Mouse (Mus musculus): ENCODE results near the gene Matn3. TPM values are rescaled to one million over a fixed set of nuclear protein-coding genes. Genes with fewer than 3 reads are reported as not detected.

Matn3 gene
- not detected for total RNA-seq (2023)

DNA sequence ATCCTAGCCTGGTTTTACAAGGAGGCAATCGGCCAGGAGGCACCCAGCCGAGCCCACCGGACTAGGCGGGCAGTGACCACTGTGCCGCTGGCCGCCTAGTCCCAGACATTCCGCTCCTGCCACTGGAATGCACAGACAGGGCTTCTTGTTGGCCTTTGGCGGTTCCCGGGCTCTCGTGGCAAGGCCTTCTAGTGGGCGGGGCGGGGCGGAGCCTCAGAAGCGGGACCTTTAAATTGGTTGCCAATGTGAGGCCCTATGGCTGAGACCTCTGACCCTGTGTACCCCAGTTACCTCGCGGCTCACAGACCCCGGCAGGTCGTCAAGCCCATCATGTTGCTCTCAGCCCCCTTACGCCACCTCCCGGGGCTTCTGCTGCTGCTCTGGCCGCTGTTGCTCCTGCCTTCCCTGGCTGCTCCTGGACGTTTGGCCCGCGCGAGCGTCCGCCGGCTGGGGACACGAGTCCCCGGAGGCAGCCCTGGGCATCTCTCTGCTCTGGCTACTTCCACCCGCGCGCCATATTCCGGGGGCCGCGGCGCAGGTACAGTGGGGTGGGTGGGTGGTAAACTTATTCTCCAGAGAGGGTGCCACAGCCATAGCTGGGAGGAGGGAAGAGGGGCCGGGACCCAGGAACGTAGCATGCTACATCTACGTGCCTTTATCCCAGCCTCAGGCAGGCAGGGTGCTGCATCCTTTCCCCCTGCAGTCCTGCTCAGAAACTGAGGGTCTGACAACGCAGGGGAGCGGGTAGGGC is at the start of gene Matn3:
TSS of gene Matn3 (plus strand) at position 216 of the 751 bp plus-strand sequence.

GRCm38 (mm10) chr12:8921394-8922368 is 26.0 kb upstream of the Matn3 start, which contains the start of gene Laptm4a:
TSS of gene Laptm4a (plus strand) at chr12:8921664.

GRCm38 (mm10) chr12:8973820-8974465 is 26.2 kb downstream of the Matn3 start, which contains the start of gene Wdr35:
TSS of gene Wdr35 (plus strand) at chr12:8973892.

Other genes with a start within 250 kb of the Matn3 start
- under 1 TPM in 1 of 2 experiments, not detected in 1; 0.55 TPM for gene Sdc1, start 176.6 kb upstream of the Matn3 start, total RNA-seq (2023)
- gene Laptm4a, start 26.3 kb upstream of the Matn3 start, total RNA-seq (2023): 10 to 100 TPM; 71.5 to 80.0 TPM
- 1 to 10 TPM; 1.4 to 2.6 TPM for gene Wdr35, start 26.0 kb downstream of the Matn3 start, total RNA-seq (2023)
- 10 to 100 TPM in 1 of 2 experiments, 1 to 10 TPM in 1; 8.1 to 11.3 TPM for gene Ttc32, start 82.1 kb downstream of the Matn3 start, total RNA-seq (2023)